Mouse (Mus musculus) central nervous system, embryonic 11.5 days (tissue): ENCODE data around the gene Fam131c. TPM values are rescaled to one million over a fixed set of nuclear protein-coding genes. Genes with fewer than 3 reads are reported as not detected.

Source experiments
- polyA plus RNA-seq: library from polyadenylated mRNA; depleted of rRNA; stranded (reverse); fragments of >200 nt; gene quantifications from 2 replicates; pipeline ENCODE4 v1.2.3, GENCODE M21; 2012; rRNA removed

The Fam131c gene
- 1.1 and 1.8 TPM in 2 replicates for polyA plus RNA-seq

DNA sequence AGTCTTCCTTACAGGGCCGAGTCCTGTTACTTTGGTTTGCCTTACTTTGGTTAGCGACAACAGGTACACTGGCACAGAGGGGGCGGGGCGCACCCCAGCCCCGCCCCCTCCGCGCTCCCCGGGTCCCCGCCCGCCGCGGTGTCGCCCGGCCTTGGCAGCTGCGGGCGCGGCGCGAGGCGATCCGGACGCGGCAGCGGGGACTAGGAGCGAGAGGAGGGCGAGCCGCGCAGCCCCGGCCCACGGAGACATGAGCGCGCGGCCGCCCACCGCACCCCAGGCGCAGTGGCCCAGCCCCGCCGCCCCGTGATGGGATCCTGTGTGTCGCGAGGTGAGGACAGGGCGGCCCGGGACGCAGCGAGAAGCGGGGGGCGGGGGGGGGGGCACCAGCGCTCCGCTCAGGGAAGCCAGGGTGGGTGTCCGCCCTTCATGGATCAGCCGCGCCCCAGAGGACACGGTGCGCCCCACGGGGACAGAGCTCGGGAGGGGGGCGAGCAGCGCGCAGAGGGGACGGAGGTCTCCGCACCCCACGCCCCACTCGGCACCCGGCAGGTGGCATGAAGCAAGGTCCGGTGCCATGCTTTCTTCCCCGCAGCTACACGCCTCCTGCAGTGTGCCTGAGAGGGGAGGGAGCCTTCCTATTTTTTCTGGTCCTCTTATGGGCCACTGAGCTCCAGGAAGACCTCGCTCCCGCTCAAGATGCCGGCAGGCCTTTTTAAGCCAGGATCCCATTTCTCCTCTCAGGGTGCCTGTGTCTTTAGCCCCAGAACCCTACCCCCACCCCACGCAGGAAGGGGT lies at the start of gene Fam131c:
Fam131c (plus strand) TSS at position 224 of the 795 bp plus-strand sequence.

DNA sequence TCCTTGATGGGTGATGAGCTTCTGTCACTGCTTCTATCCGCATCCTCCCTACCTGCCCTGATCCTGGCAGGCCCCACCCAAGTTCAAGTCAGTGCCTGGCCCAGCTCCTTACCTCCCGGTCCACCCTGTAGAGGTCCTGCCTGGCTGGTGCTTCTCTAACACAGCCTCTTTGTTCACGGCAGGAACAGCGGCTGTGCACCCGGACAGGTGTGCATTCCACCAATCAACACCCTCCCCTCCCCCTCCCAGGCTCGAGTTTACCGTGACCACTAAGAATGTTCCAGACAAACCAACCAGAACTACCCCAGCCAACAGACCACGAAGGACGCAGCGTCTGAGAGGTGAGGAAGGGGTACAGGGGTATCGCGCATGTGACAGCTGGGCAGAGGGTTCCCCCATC lies 30.5 kb downstream of the Fam131c start, which contains the start of gene Clcnka:
Clcnka (minus strand) TSS at position 180 of the 400 bp plus-strand sequence.

DNA sequence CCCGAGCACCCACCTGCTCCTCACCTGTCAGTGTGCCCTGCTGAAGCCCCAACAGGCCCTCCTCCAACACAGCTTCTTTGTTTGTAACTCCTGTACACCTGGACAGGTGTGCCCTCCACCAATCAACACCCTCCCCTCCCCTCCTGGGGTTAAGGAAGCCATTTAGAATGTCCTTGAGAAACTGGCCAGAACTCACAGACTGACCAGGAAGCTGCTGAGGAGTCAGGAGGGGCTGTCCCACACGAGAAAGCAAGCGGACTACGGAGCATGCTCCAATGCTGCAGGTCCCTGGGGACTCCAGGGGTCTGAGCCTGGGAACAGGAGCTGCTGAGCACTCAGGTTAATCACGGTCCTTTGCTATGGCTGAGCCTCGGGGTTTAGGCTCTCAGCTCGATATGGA lies 47.9 kb downstream of the Fam131c start, which contains the start of gene Clcnkb:
Clcnkb (minus strand) TSS at position 91 of the 400 bp plus-strand sequence.

DNA sequence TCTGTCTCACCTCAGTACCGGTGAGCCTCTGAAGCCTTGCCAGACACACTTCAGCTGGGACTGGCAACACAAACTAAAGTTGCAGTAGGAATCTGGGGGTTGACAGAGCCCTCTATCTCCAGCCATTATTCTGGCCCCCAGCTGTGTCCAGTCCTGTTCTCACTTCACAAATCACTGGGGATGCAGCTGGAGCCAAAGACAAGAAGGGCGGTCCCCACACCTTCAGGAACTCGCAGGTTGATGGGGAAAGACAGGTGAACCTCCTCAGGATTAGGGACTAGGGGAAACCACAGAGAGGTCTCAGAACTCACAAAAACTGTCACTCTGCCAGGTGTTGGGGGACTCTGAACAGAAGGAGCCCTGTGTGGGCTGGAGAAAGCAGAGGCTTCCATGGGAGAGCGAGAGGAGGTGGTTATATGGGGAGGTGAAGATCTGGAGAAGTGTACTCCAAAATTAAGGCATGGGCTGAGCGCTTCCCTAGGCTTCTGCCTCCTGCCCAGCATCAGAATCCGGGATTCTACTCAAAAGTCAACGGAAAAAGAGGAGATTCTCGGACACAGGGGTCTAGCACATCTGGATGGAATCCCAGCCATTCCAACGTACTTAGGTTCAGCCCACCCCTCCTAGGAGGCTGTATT lies 52.3 kb downstream of the Fam131c start, which contains the start of gene Hspb7:
Hspb7 (plus strand) TSS at position 588 of the 638 bp plus-strand sequence.

Other genes with a start within 250 kb of the Fam131c start
- gene Szrd1, start 228.4 kb upstream of the Fam131c start, polyA plus RNA-seq, result 47.5 and 57.5 TPM in 2 replicates
- gene Fbxo42, start 220.3 kb upstream of the Fam131c start, polyA plus RNA-seq, result 17.6 and 19.8 TPM in 2 replicates
- 4.7 and 6.5 TPM in 2 replicates for gene Rsg1, start 154.3 kb upstream of the Fam131c start, polyA plus RNA-seq
- 1.4 and 3.9 TPM in 2 replicates for gene Arhgef19, start 128.7 kb upstream of the Fam131c start, polyA plus RNA-seq
- gene Epha2, start 67.0 kb upstream of the Fam131c start, polyA plus RNA-seq, result 7.2 and 7.7 TPM in 2 replicates
- gene Clcnka, start 30.5 kb downstream of the Fam131c start, polyA plus RNA-seq, result 0.01 and 0.26 TPM in 2 replicates
- gene Clcnkb, start 47.8 kb downstream of the Fam131c start, polyA plus RNA-seq, result 0.02 and 0.32 TPM in 2 replicates
- 2.5 and 5.3 TPM in 2 replicates for gene Hspb7, start 52.6 kb downstream of the Fam131c start, polyA plus RNA-seq
- 0.09 TPM in 1 of 2 replicates, not detected in the other for gene Srarp, start 67.9 kb downstream of the Fam131c start, polyA plus RNA-seq
- 48.1 and 56.3 TPM in 2 replicates for gene Zbtb17, start 76.4 kb downstream of the Fam131c start, polyA plus RNA-seq
- gene Spen, start 170.4 kb downstream of the Fam131c start, polyA plus RNA-seq, result 16.7 and 19.1 TPM in 2 replicates
- gene Fblim1, start 237.9 kb downstream of the Fam131c start, polyA plus RNA-seq, result 38.0 and 60.0 TPM in 2 replicates